Mouse (Mus musculus) kidney, adult 2 months (tissue): Measurements from ENCODE around the gene Utp14b. TPM values are rescaled to one million over a fixed set of nuclear protein-coding genes. Genes with fewer than 3 reads are reported as not detected.
A peak's percentile ranks its signal among the peaks of the same experiment; 100 is the strongest.

Experiments
- DNase-seq: peaks from one replicate; pipeline ENCODE4 v3.0.0; 2021
- H3K27ac ChIP-seq: fragments of 200-500 bp; 2 replicates; pipeline ENCODE4 v1.5.1; 2012; ENCODE audit warnings: low read depth, low read length, control low read depth, inconsistent platforms; ENCODE audit not compliant: insufficient read depth
- H3K27me3 ChIP-seq: fragments of 200-500 bp; replicated peaks from 2 replicates; pipeline ENCODE4 v1.6.1; 2012; ENCODE audit warnings: mild to moderate bottlenecking, moderate library complexity, low read length, inconsistent platforms; ENCODE audit not compliant: control insufficient read depth, insufficient read depth
- H3K36me3 ChIP-seq: fragments of 200-500 bp; 2 replicates; pipeline ENCODE4 v1.6.1; 2012; ENCODE audit warnings: mild to moderate bottlenecking, moderate library complexity, low read length, inconsistent platforms; ENCODE audit not compliant: control insufficient read depth, insufficient read depth
- H3K4me1 ChIP-seq: fragments of 200-500 bp; 2 replicates; pipeline ENCODE4 v1.6.1; 2011; ENCODE audit warnings: low read length; ENCODE audit not compliant: control insufficient read depth, insufficient read depth
- H3K4me3 ChIP-seq: fragments of 200-500 bp; 2 replicates; pipeline ENCODE4 v1.5.1; 2011; ENCODE audit warnings: mild to moderate bottlenecking, low read depth, low read length, control low read depth; ENCODE audit not compliant: insufficient read depth
- CTCF ChIP-seq: fragments of 200-500 bp; conservative IDR thresholded peaks from 2 replicates; pipeline ENCODE4 v1.5.1; 2011; ENCODE audit warnings: low read depth, mild to moderate bottlenecking, control low read depth, low read length, moderate library complexity, mixed read lengths; ENCODE audit not compliant: insufficient read depth, insufficient read length
- POLR2A ChIP-seq: fragments of 200-500 bp; IDR thresholded peaks from one replicate; pipeline ENCODE4 v1.6.1; 2011; ENCODE audit warnings: low read depth, low read length, control low read depth
- WGBS: fragments of 180-500 bp; shearing (Covaris S2); methylation state at CpG from one replicate; pipeline ENCODE4 v1.1.7; 2018; 5-methylcytosine and 5-hydroxymethylcytosine counted together
- polyA plus RNA-seq: library from polyadenylated mRNA; depleted of rRNA; stranded (reverse); fragments of >200 nt; gene quantifications from 2 replicates; pipeline ENCODE4 v1.2.3, GENCODE M21; 2012

The Utp14b gene
- polyA plus RNA-seq, 1 experiment: 0.69 TPM

DNA sequence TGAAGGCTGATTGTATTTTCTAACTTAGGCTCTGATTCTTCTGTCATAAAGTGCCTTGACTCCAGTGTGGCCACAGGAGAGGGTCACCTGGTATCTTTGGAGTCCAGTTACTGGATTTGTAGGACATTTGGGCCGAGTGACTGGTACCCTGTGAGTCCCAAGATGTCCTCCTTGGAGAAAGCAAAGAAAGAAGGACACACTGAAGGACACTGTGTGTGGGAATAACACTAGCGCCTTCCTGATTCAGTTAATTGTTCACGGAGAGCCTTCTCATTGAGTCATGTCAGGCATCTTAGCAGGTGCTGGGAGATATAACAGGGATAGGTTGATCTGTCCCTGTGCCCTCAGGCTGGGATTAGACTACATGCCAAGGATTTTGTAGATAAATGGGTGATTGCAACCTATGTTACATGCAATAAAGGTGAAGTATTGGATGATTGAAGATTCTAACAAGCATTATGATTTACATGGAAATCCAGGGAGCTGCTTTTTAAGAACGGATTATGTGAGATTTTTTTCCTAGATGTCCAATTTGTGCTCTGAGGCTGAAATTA lies 1.5 kb downstream of the Utp14b start:
- H3K4me1 ChIP-seq: peaks cover 17% of the 10 kb centered on the region
- peak overlapping the region; percentile 93 for H3K4me3 ChIP-seq
- peak; percentile 10 for DNase-seq
- H3K27me3 ChIP-seq: no peaks in the 10 kb centered on the region
- no peaks in the 10 kb centered on the region for H3K36me3 ChIP-seq
- 59% methylated on average over 4 of the region's 4 CpGs for WGBS
- TF ChIP-seq CTCF (no peak), POLR2A (no peak)
- peak overlapping the region; percentile 5; the same call in 1 of the 2 replicates for H3K27ac ChIP-seq

DNA sequence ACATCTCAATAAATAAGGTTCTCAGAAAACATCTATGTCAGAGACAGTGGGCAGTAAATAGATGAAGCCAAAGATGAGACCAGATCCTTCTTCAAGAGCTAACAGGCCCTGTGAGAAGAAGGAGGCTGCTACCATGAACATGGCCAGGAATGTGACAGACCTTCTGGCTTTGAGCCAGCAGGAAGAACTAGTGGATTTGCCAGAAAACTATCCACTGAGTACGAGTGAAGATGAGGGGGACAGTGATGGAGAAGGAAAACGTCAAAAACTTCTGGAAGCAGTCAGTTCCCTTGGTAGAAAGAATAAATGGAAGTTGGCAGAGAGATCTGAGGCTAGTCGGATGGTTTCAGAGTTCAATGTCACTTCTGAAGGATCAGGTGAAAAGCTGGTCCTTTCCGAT lies 6.5 kb downstream of the Utp14b start:
- WGBS: 66% methylated on average over 4 of the region's 4 CpGs
- H3K36me3 ChIP-seq: peaks cover 2% of the 10 kb centered on the region; the same call in 1 of the 2 replicates
- no peak for TF ChIP-seq POLR2A
- TF ChIP-seq CTCF: no peak
- H3K4me1 ChIP-seq: peaks cover 9% of the 10 kb centered on the region
- no peak for DNase-seq
- H3K4me3 ChIP-seq: no peak overlapping the region
- no peaks in the 10 kb centered on the region for H3K27me3 ChIP-seq
- no peak overlapping the region for H3K27ac ChIP-seq

DNA sequence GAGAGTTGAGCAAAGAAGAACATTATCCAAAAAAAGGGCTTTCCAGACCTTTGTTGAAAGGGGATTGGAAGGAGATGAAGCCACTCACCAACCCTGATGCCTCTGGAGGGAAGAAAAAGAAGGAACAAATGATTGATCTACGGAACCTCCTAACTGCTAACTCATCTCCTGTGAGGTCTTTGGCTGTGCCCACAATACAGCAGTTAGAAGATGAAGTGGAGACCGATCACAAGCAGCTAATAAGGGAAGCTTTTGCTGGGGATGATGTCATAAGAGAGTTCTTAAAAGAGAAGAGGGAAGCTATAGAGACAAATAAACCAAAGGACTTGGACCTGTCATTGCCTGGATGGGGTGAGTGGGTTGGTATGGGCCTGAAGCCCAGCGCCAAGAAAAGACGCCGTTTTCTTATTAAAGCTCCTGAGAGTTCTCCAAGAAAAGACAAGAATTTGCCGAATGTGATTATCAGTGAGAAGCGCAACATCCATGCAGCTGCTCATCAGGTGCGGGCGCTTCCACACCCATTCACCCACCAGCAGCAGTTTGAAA lies 8.2 kb downstream of the Utp14b start:
- no peak for DNase-seq
- Histone ChIP-seq H3K27ac (no peak overlapping the region), H3K4me3 (no peak overlapping the region), H3K27me3 (no peaks in the 10 kb centered on the region), H3K36me3 (peaks cover 2% of the 10 kb centered on the region; the same call in 1 of the 2 replicates), H3K4me1 (peaks cover 6% of the 10 kb centered on the region; the same call in 1 of the 2 replicates)
- WGBS: 97% methylated on average over 9 of the region's 9 CpGs
- TF ChIP-seq POLR2A (no peak), CTCF (no peak)

DNA sequence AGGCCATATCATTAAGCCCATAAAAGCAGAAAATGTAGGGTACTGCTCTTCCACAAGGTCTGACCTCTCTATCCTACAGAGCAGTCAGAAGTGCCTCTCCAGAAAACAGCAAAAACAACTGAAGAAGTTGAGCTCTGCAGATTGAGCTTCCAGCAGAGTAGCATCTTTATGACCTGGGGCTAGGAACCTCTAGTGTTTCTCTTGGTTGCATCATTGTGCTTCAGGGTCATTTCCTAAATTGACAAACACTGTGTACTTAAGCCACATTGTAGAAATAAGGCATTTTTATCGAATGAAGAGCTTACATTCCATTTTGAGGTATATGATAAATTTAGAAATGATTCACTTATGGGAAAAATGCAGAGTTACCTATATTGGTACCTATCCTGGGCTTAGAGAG lies 8.7 kb downstream of the Utp14b start:
- H3K4me1 ChIP-seq: peaks cover under 1% of the 10 kb centered on the region; the same call in 1 of the 2 replicates
- H3K36me3 ChIP-seq: peaks cover 2% of the 10 kb centered on the region; the same call in 1 of the 2 replicates
- no peak overlapping the region for H3K27ac ChIP-seq
- no peaks in the 10 kb centered on the region for H3K27me3 ChIP-seq
- 87% methylated on average over 1 of the region's 1 CpGs for WGBS
- TF ChIP-seq POLR2A: no peak
- no peak for TF ChIP-seq CTCF
- H3K4me3 ChIP-seq: no peak overlapping the region
- DNase-seq: no peak

DNA sequence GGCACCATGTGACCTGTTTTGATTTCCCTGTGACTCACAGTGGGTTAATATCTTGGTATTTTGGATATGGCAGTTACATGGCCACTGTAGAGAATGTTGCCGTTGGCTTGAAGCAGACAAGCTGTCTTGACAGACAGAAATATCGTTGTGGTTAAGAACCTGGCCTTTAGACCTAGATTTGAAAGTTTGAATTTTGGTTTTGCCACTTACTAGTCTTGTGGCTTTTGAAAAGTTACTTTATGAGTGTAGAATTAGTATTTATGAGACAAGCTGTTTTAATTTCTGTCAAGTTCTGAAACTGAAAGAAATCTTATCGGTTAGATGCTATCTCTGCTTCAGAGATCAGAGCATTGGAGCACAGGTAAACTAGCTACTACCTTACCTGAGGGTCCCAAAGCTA lies 24.5 kb downstream of the Utp14b start:
- no peak for DNase-seq
- Histone ChIP-seq H3K36me3 (no peaks in the 10 kb centered on the region), H3K4me1 (no peaks in the 10 kb centered on the region), H3K27ac (no peak overlapping the region), H3K27me3 (no peaks in the 10 kb centered on the region), H3K4me3 (no peak overlapping the region)
- 77% methylated on average over 3 of the region's 3 CpGs for WGBS
- no peak for TF ChIP-seq POLR2A
- no peak for TF ChIP-seq CTCF

DNA sequence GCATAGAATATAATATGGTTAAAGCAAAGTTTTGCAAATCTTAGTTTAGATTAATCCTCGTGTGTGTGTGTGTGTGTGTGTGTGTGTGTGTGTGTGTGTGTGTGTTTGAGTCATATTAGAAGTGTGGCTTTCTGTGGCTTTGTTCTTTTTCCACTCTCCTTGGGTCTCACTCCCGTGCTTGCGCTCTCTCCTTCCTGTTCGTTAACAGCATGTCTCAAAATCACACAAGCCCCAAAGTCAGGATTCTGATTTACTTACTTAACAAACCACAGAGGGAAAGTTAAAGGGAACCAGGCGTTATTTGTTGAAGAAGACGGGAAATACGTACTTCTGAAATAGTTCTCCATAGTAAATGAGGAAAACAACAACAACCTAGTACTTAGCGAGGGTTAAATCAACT lies 26.3 kb downstream of the Utp14b start:
- Histone ChIP-seq H3K4me3 (no peak overlapping the region), H3K36me3 (no peaks in the 10 kb centered on the region; the same call in 1 of the 2 replicates), H3K27me3 (no peaks in the 10 kb centered on the region), H3K4me1 (no peaks in the 10 kb centered on the region), H3K27ac (no peak overlapping the region)
- DNase-seq: no peak
- no peak for TF ChIP-seq POLR2A
- TF ChIP-seq CTCF: no peak
- WGBS: 82% methylated on average over 8 of the region's 8 CpGs

DNA sequence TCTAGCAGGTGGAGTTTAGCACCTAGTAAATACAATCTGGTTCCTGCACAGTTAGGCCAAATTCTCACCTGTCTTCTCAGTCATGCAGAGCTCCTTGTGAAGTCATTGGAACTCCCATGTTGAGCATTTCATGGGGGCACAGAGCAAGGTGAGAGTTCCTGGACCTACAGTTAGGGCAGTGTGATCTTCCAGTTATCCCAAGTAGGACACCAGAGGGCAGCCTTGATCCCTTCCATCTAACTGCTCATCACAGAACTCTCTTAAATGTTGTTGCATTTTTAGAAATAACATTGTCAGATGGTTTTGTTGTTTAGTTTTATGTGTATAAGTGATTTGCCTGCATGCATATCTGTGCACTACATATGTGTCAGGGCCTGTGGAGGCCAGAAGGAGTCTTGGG lies 29.0 kb downstream of the Utp14b start:
- Histone ChIP-seq H3K36me3 (no peaks in the 10 kb centered on the region; the same call in 1 of the 2 replicates), H3K4me1 (no peaks in the 10 kb centered on the region), H3K27me3 (no peaks in the 10 kb centered on the region), H3K27ac (no peak overlapping the region), H3K4me3 (no peak overlapping the region)
- no peak for TF ChIP-seq POLR2A
- TF ChIP-seq CTCF: peak; percentile 49
- DNase-seq: peak; percentile 33
